Mouse (Mus musculus): ENCODE data around the gene Zfp277. TPM values are rescaled to one million over a fixed set of nuclear protein-coding genes. Genes with fewer than 3 reads are reported as not detected.

Zfp277 gene
- polyA plus RNA-seq, 1 experiment from 2014 or later: 32.1 TPM

- no peak overlapping the region for H3K9ac ChIP-seq (replicated peaks; ENCODE audit: low read length)
- no peak overlapping the region for H3K4me2 ChIP-seq (ENCODE audit: low read length)
- H3K36me3 ChIP-seq (ENCODE audit: control insufficient read depth, insufficient read depth, low read length): no peaks in the 10 kb centered on the region
- WGBS: 81% methylated on average over 4 of the region's 4 CpGs
- DNase-seq (no peak), ATAC-seq (ENCODE audit: low FRiP score, low TSS enrichment) (0 out of 2 replicates have a peak, but pooled peaks have one; percentile 40)
- H3K9me3 ChIP-seq (ENCODE audit: control insufficient read depth, low read length): no peaks in the 10 kb centered on the region
- no peaks in the 10 kb centered on the region; the same call in 1 of the 2 replicates for H3K4me1 ChIP-seq (ENCODE audit: control insufficient read depth, insufficient read depth, low read length)
- H3K27me3 ChIP-seq (ENCODE audit: control insufficient read depth, insufficient read depth, low read length): no peaks in the 10 kb centered on the region
- no peak overlapping the region for H3K27ac ChIP-seq (replicated peaks; ENCODE audit: low read depth, low read length)
- no peak overlapping the region for H3K4me3 ChIP-seq (replicated peaks; ENCODE audit: low read depth, low read length)
Observed at GRCm38 (mm10) chr12:40348251-40348650, 97.5 kb downstream of the Zfp277 start.

GRCm38 (mm10) chr12:40347060-40347698, 98.5 kb downstream of the Zfp277 start:
- no peak overlapping the region for H3K9ac ChIP-seq (replicated peaks; ENCODE audit: low read length)
- no peaks in the 10 kb centered on the region for H3K36me3 ChIP-seq (ENCODE audit: control insufficient read depth, insufficient read depth, low read length)
- no peak overlapping the region for H3K4me2 ChIP-seq (ENCODE audit: low read length)
- ATAC-seq (ENCODE audit: low FRiP score, low TSS enrichment): peak; percentile 24; the same call in 1 of the 2 replicates
- H3K4me1 ChIP-seq (ENCODE audit: control insufficient read depth, insufficient read depth, low read length): no peaks in the 10 kb centered on the region; the same call in 1 of the 2 replicates
- H3K9me3 ChIP-seq (ENCODE audit: control insufficient read depth, low read length): no peaks in the 10 kb centered on the region
- H3K4me3 ChIP-seq (replicated peaks; ENCODE audit: low read depth, low read length): no peak overlapping the region
- DNase-seq: peak; percentile 38
- 35% methylated on average over 10 of the region's 10 CpGs for WGBS
- no peak overlapping the region for H3K27ac ChIP-seq (replicated peaks; ENCODE audit: low read depth, low read length)
- H3K27me3 ChIP-seq (ENCODE audit: control insufficient read depth, insufficient read depth, low read length): no peaks in the 10 kb centered on the region

GRCm38 (mm10) chr12:40341443-40341842, 104.3 kb downstream of the Zfp277 start:
- H3K27ac ChIP-seq (replicated peaks; ENCODE audit: low read depth, low read length): no peak overlapping the region

GRCm38 (mm10) chr12:40335303-40335702, 110.4 kb downstream of the Zfp277 start:
- H3K9ac ChIP-seq (replicated peaks; ENCODE audit: low read length): no peak overlapping the region
- H3K36me3 ChIP-seq (ENCODE audit: control insufficient read depth, insufficient read depth, low read length): no peaks in the 10 kb centered on the region
- H3K4me2 ChIP-seq (ENCODE audit: low read length): no peak overlapping the region
- no peaks in the 10 kb centered on the region for H3K9me3 ChIP-seq (ENCODE audit: control insufficient read depth, low read length)
- H3K4me1 ChIP-seq (ENCODE audit: control insufficient read depth, insufficient read depth, low read length): no peaks in the 10 kb centered on the region
- no peak overlapping the region for H3K4me3 ChIP-seq (replicated peaks; ENCODE audit: low read depth, low read length)
- no peaks in the 10 kb centered on the region for H3K27me3 ChIP-seq (ENCODE audit: control insufficient read depth, insufficient read depth, low read length)
- ATAC-seq (ENCODE audit: low FRiP score, low TSS enrichment) (no peak), DNase-seq (no peak)
- no peak overlapping the region for H3K27ac ChIP-seq (replicated peaks; ENCODE audit: low read depth, low read length)
- 93% methylated on average over 3 of the region's 3 CpGs for WGBS

More at GRCm38 (mm10) chr12:40341443-40341842, 104.3 kb downstream of the Zfp277 start:
- Histone ChIP-seq H3K9me3 (ENCODE audit: control insufficient read depth, low read length) (no peaks in the 10 kb centered on the region), H3K4me3 (replicated peaks; ENCODE audit: low read depth, low read length) (no peak overlapping the region), H3K4me1 (ENCODE audit: control insufficient read depth, insufficient read depth, low read length) (no peaks in the 10 kb centered on the region), H3K27me3 (ENCODE audit: control insufficient read depth, insufficient read depth, low read length) (no peaks in the 10 kb centered on the region), H3K4me2 (ENCODE audit: low read length) (no peak overlapping the region), H3K36me3 (ENCODE audit: control insufficient read depth, insufficient read depth, low read length) (no peaks in the 10 kb centered on the region), H3K9ac (replicated peaks; ENCODE audit: low read length) (no peak overlapping the region)
- no peak for ATAC-seq (ENCODE audit: low FRiP score, low TSS enrichment)
- WGBS: 85% methylated on average over 5 of the region's 5 CpGs
- DNase-seq: no peak

- WGBS: 99% methylated on average over 3 of the region's 3 CpGs
Observed at GRCm38 (mm10) chr12:40331467-40331866, 114.2 kb downstream of the Zfp277 start.

GRCm38 (mm10) chr12:40327012-40327660, 118.6 kb downstream of the Zfp277 start:
- 73% methylated on average over 5 of the region's 5 CpGs for WGBS
- no peak for ATAC-seq (ENCODE audit: low FRiP score, low TSS enrichment)

More at GRCm38 (mm10) chr12:40331467-40331866, 114.2 kb downstream of the Zfp277 start:
- Histone ChIP-seq H3K4me1 (ENCODE audit: control insufficient read depth, insufficient read depth, low read length) (0 out of 2 replicates have a peak, but pooled peaks cover 2% of the 10 kb centered on the region), H3K4me3 (replicated peaks; ENCODE audit: low read depth, low read length) (no peak overlapping the region), H3K9ac (replicated peaks; ENCODE audit: low read length) (no peak overlapping the region), H3K27me3 (ENCODE audit: control insufficient read depth, insufficient read depth, low read length) (no peaks in the 10 kb centered on the region), H3K4me2 (ENCODE audit: low read length) (no peak overlapping the region), H3K36me3 (ENCODE audit: control insufficient read depth, insufficient read depth, low read length) (no peaks in the 10 kb centered on the region), H3K27ac (replicated peaks; ENCODE audit: low read depth, low read length) (no peak overlapping the region), H3K9me3 (ENCODE audit: control insufficient read depth, low read length) (no peaks in the 10 kb centered on the region)
- no peak for DNase-seq
- no peak for ATAC-seq (ENCODE audit: low FRiP score, low TSS enrichment)

GRCm38 (mm10) chr12:40325582-40325981, 120.1 kb downstream of the Zfp277 start:
- Histone ChIP-seq H3K4me2 (ENCODE audit: low read length) (no peak overlapping the region), H3K27ac (replicated peaks; ENCODE audit: low read depth, low read length) (no peak overlapping the region), H3K9me3 (ENCODE audit: control insufficient read depth, low read length) (no peaks in the 10 kb centered on the region), H3K9ac (replicated peaks; ENCODE audit: low read length) (no peak overlapping the region), H3K27me3 (ENCODE audit: control insufficient read depth, insufficient read depth, low read length) (no peaks in the 10 kb centered on the region), H3K36me3 (ENCODE audit: control insufficient read depth, insufficient read depth, low read length) (no peaks in the 10 kb centered on the region), H3K4me3 (replicated peaks; ENCODE audit: low read depth, low read length) (no peak overlapping the region), H3K4me1 (ENCODE audit: control insufficient read depth, insufficient read depth, low read length) (0 out of 2 replicates have a peak, but pooled peaks cover 2% of the 10 kb centered on the region)
- DNase-seq: no peak
- no peak for ATAC-seq (ENCODE audit: low FRiP score, low TSS enrichment)
- WGBS: 71% methylated on average over 5 of the region's 5 CpGs

More at GRCm38 (mm10) chr12:40327012-40327660, 118.6 kb downstream of the Zfp277 start:
- no peak overlapping the region for H3K27ac ChIP-seq (replicated peaks; ENCODE audit: low read depth, low read length)
- DNase-seq: peak; percentile 13
- no peak overlapping the region for H3K9ac ChIP-seq (replicated peaks; ENCODE audit: low read length)
- H3K4me1 ChIP-seq (ENCODE audit: control insufficient read depth, insufficient read depth, low read length): 0 out of 2 replicates have a peak, but pooled peaks cover 2% of the 10 kb centered on the region
- H3K9me3 ChIP-seq (ENCODE audit: control insufficient read depth, low read length): no peaks in the 10 kb centered on the region
- H3K27me3 ChIP-seq (ENCODE audit: control insufficient read depth, insufficient read depth, low read length): no peaks in the 10 kb centered on the region
- no peak overlapping the region for H3K4me3 ChIP-seq (replicated peaks; ENCODE audit: low read depth, low read length)
- H3K36me3 ChIP-seq (ENCODE audit: control insufficient read depth, insufficient read depth, low read length): no peaks in the 10 kb centered on the region
- no peak overlapping the region for H3K4me2 ChIP-seq (ENCODE audit: low read length)

GRCm38 (mm10) chr12:40324819-40325218, 120.9 kb downstream of the Zfp277 start:
- Histone ChIP-seq H3K4me3 (replicated peaks; ENCODE audit: low read depth, low read length) (no peak overlapping the region), H3K9me3 (ENCODE audit: control insufficient read depth, low read length) (no peaks in the 10 kb centered on the region), H3K9ac (replicated peaks; ENCODE audit: low read length) (no peak overlapping the region), H3K4me2 (ENCODE audit: low read length) (no peak overlapping the region), H3K27ac (replicated peaks; ENCODE audit: low read depth, low read length) (no peak overlapping the region), H3K36me3 (ENCODE audit: control insufficient read depth, insufficient read depth, low read length) (no peaks in the 10 kb centered on the region), H3K27me3 (ENCODE audit: control insufficient read depth, insufficient read depth, low read length) (no peaks in the 10 kb centered on the region), H3K4me1 (ENCODE audit: control insufficient read depth, insufficient read depth, low read length) (0 out of 2 replicates have a peak, but pooled peaks cover 2% of the 10 kb centered on the region)
- 70% methylated on average over 5 of the region's 5 CpGs for WGBS
- DNase-seq (no peak), ATAC-seq (ENCODE audit: low FRiP score, low TSS enrichment) (no peak)

Data from midbrain, embryonic 14.5 days (tissue).